Mouse (Mus musculus) kidney, postnatal 0 days (tissue): ENCODE measurements at regions not wholly inside any gene's neighbourhood (a gene's known extent, or its start where the extent isn't known, plus 50 kb on each side); places are given as distances from the start of the nearest gene placed in this dataset.
A peak's percentile ranks its signal among the peaks of the same experiment; 100 is the strongest.

Source experiments
- ATAC-seq: fragments of 200-750 bp; cut with Nextera tagmentation; replicated peaks from 2 replicates; pipeline ENCODE4 v1.8.0; 2017; ENCODE audit warnings: low read depth, moderate number of reproducible peaks, moderate TSS enrichment, moderate library complexity; ENCODE audit not compliant: low FRiP score
- DNase-seq: peaks from one replicate; pipeline ENCODE4 v3.0.0-alpha.2; 2016; ENCODE audit warnings: low spot score
- H3K27ac ChIP-seq: fragments of 300-500 bp; sonication (generic); 2 replicates; pipeline ENCODE4 v1.5.1; 2014; ENCODE audit warnings: mild to moderate bottlenecking
- H3K27me3 ChIP-seq: fragments of 300-500 bp; sonication (generic); 2 replicates; pipeline ENCODE4 v1.6.1; 2014; ENCODE audit warnings: low read length, mixed read lengths; ENCODE audit not compliant: insufficient read depth
- H3K36me3 ChIP-seq: fragments of 300-500 bp; sonication (generic); 2 replicates; pipeline ENCODE4 v1.6.1; 2014; ENCODE audit warnings: low read length, mixed read lengths; ENCODE audit not compliant: insufficient read depth
- H3K4me1 ChIP-seq: fragments of 300-500 bp; sonication (generic); replicated peaks from 2 replicates; pipeline ENCODE4 v1.6.1; 2014; ENCODE audit warnings: antibody characterized with exemption, low read length, mixed read lengths; ENCODE audit not compliant: insufficient read depth
- H3K4me2 ChIP-seq: fragments of 300-500 bp; sonication (generic); 2 replicates; pipeline ENCODE4 v1.6.1; 2014; ENCODE audit warnings: mild to moderate bottlenecking, low read length, moderate library complexity, mixed read lengths
- H3K4me3 ChIP-seq: fragments of 300-500 bp; sonication (generic); replicated peaks from 2 replicates; pipeline ENCODE4 v1.5.1; 2014; ENCODE audit warnings: low read depth, low read length
- H3K9ac ChIP-seq: fragments of 300-500 bp; sonication (generic); 2 replicates; pipeline ENCODE4 v1.6.1; 2014; ENCODE audit warnings: low read depth, low read length
- H3K9me3 ChIP-seq: fragments of 300-500 bp; sonication (generic); replicated peaks from 2 replicates; pipeline ENCODE4 v1.6.1; 2016; ENCODE audit warnings: low read length, inconsistent platforms, mixed read lengths
- CTCF ChIP-seq: IDR thresholded peaks from 2 replicates; pipeline ENCODE4 v1.5.1; 2016; ENCODE audit warnings: antibody characterized with exemption, low read depth, mild to moderate bottlenecking, moderate library complexity
- WGBS: fragments of 180-500 bp; shearing (Covaris S2); extraction: QIAGEN DNeasy Blood & Tissue Kit; methylation state at CpG from one replicate; pipeline ENCODE4 v1.1.7; 2014; 5-methylcytosine and 5-hydroxymethylcytosine counted together

DNA sequence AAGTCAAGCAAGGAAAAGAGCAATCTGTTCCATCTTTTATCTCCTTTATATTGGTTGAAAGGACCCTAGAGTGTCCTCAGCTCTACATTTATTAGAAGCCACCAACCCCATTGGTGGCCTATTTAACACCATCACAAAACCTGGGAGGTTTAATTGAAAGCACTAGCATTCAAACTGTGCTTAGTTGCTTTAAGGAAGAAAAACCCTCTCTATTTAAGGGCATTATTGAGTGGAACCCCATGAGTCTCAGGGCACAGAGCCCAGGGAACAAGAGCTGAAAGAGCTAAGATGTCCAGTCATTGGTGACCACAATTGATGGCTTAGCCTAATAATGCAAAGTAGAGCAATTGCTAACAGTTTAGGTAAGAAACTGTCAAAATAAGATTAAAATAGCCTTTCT is 72.6 kb upstream of the Btbd3 start:
- no peak for TF ChIP-seq CTCF
- H3K36me3 ChIP-seq, result no peaks in the 10 kb centered on the region
- no peak for ATAC-seq
- H3K4me3 ChIP-seq, result no peak overlapping the region
- H3K9ac ChIP-seq, result no peak overlapping the region
- no peaks in the 10 kb centered on the region for H3K9me3 ChIP-seq
- DNase-seq, result no peak
- no peaks in the 10 kb centered on the region for H3K4me1 ChIP-seq
- no peaks in the 10 kb centered on the region for H3K27me3 ChIP-seq
- no peak overlapping the region for H3K4me2 ChIP-seq
- no peak overlapping the region for H3K27ac ChIP-seq

DNA sequence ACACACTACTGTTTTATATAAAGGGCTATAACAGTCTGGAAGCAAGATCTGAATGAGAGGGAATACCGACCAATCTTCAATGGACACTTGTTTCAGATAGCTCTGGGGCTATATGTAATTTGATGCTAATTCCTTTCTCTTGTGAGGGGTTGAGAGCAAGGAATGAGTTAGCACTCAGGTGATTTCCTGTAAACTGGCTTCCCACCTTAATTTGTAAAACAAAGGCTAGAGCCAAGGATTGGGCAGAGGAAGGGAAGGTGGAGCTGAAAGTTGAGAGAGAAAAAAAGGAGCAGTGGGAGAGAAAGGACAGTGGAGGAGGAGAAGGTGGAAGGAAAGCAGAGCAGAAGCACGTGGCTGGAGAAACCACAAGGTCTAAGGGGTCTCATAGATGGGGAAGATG is 71.5 kb upstream of the Btbd3 start:
- H3K4me2 ChIP-seq, result no peak overlapping the region
- no peak for TF ChIP-seq CTCF
- 46% methylated on average over 2 of the region's 2 CpGs for WGBS
- no peak for DNase-seq
- no peaks in the 10 kb centered on the region for H3K36me3 ChIP-seq
- ATAC-seq, result no peak
- no peaks in the 10 kb centered on the region for H3K4me1 ChIP-seq
- H3K9me3 ChIP-seq, result no peaks in the 10 kb centered on the region
- no peak overlapping the region for H3K9ac ChIP-seq
- no peak overlapping the region for H3K4me3 ChIP-seq
- no peaks in the 10 kb centered on the region for H3K27me3 ChIP-seq
- no peak overlapping the region for H3K27ac ChIP-seq

DNA sequence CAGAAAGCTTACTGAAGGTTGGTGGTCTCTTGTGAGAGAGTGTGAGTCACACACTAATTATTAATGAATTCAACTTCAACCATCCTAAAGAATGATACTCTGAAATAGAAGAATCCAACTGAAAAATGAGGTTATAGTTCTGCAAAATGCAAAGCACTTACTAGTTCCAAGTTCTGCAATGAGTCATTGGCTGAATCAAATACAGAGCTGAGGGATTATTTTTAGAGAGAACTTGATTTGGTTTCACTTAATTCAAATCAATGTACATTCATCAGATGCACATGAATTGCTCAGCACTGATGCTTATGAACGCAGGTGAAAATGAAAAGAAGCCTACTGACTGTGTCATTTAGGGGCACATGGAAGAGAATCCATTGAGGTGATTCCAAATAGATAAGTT is 69.7 kb upstream of the Btbd3 start:
- Histone ChIP-seq H3K4me3 (no peak overlapping the region), H3K4me1 (no peaks in the 10 kb centered on the region), H3K36me3 (no peaks in the 10 kb centered on the region), H3K27ac (no peak overlapping the region), H3K4me2 (no peak overlapping the region), H3K27me3 (no peaks in the 10 kb centered on the region), H3K9ac (no peak overlapping the region), H3K9me3 (no peaks in the 10 kb centered on the region)
- ATAC-seq (no peak), DNase-seq (no peak)
- no peak for TF ChIP-seq CTCF
- WGBS, result 95% methylated on average over 1 of the region's 1 CpGs

DNA sequence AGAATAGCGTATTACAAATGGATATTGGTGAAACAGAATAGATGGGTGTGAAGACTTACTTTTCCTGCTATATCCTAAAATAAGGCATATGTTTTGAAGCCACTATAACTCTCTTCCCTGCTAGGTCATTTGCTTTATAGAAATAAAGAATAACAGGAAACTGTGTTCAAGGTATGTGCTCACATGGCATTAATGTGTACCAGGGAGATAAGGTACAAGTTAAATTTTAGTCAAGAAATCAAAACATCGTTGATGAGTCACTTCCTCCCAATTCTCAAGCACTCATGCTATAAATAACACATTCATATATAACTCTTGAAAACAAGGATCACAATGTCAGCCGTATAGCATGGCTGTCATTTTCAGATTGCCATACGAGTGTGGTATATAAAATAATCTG is 62.8 kb upstream of the Btbd3 start:
- 60% methylated on average over 4 of the region's 4 CpGs for WGBS
- Histone ChIP-seq H3K36me3 (no peaks in the 10 kb centered on the region), H3K4me3 (no peak overlapping the region), H3K27me3 (no peaks in the 10 kb centered on the region), H3K27ac (no peak overlapping the region), H3K9me3 (no peaks in the 10 kb centered on the region), H3K9ac (no peak overlapping the region), H3K4me2 (no peak overlapping the region), H3K4me1 (no peaks in the 10 kb centered on the region)
- DNase-seq (peak; percentile 9), ATAC-seq (no peak)
- TF ChIP-seq CTCF, result no peak

DNA sequence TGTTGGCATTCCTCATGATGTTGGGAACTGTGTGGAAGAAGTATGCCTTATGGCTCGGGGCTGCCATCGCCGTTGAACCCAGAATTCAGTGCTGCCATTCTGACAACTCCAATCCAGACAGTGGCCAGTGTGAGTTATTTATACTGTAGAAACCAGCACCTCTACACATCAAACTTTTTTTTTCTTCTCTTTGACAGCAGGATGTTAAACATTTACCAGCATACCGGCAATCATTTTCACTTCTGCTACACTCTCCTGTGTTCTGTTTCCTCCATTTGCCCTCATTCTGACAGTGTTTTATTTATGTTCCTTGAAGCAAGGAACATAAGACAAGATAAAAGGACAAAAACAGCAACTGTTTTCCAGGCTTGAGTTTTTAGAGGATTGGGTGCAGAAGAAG is 57.3 kb upstream of the Btbd3 start:
- TF ChIP-seq CTCF, result no peak
- WGBS, result 55% methylated on average over 4 of the region's 4 CpGs
- ATAC-seq (no peak), DNase-seq (peak; percentile 14)
- Histone ChIP-seq H3K4me3 (no peak overlapping the region), H3K9me3 (no peaks in the 10 kb centered on the region), H3K9ac (no peak overlapping the region), H3K36me3 (no peaks in the 10 kb centered on the region), H3K27me3 (no peaks in the 10 kb centered on the region), H3K4me1 (no peaks in the 10 kb centered on the region), H3K27ac (no peak overlapping the region), H3K4me2 (no peak overlapping the region)
